Mouse (Mus musculus) ES-Bruce4 (cell line): ENCODE results near the gene Gm4737. TPM values are rescaled to one million over a fixed set of nuclear protein-coding genes. Genes with fewer than 3 reads are reported as not detected.

Experiments
- H3K27ac ChIP-seq: 2 replicates; pipeline ENCODE4 v1.5.1; 2012; ENCODE audit warnings: low read length, inconsistent platforms; ENCODE audit not compliant: insufficient read depth
- H3K27me3 ChIP-seq: 2 replicates; pipeline ENCODE4 v1.6.1; 2012; ENCODE audit warnings: mild to moderate bottlenecking, low read length, inconsistent platforms; ENCODE audit not compliant: control insufficient read depth, poor library complexity, insufficient read depth, severe bottlenecking
- H3K36me3 ChIP-seq: 2 replicates; pipeline ENCODE4 v1.6.1; 2012; ENCODE audit warnings: inconsistent platforms, mild to moderate bottlenecking, low read length, moderate library complexity; ENCODE audit not compliant: control insufficient read depth, poor library complexity, insufficient read depth, severe bottlenecking
- H3K4me1 ChIP-seq: one replicate; pipeline ENCODE4 v1.8.1; 2011; ENCODE audit warnings: low read length; ENCODE audit not compliant: control insufficient read depth, insufficient read depth
- H3K4me3 ChIP-seq: 2 replicates; pipeline ENCODE4 v1.5.1; 2011; ENCODE audit warnings: low read depth, mild to moderate bottlenecking, low read length
- H3K9ac ChIP-seq: 2 replicates; pipeline ENCODE4 v1.6.1; 2012; ENCODE audit warnings: low read depth, mild to moderate bottlenecking, inconsistent platforms; ENCODE audit not compliant: poor library complexity, severe bottlenecking
- H3K9me3 ChIP-seq: replicated peaks from 2 replicates; pipeline ENCODE4 v1.6.1; 2012; ENCODE audit warnings: mild to moderate bottlenecking, low read length, inconsistent platforms; ENCODE audit not compliant: control insufficient read depth, poor library complexity, insufficient read depth, severe bottlenecking
- CTCF ChIP-seq: IDR thresholded peaks from one replicate; pipeline ENCODE4 v1.8.1; 2011; ENCODE audit warnings: low read depth, low read length
- EP300 ChIP-seq: IDR thresholded peaks from 2 replicates; pipeline ENCODE4 v1.6.1; 2011; ENCODE audit warnings: low read depth, low read length; ENCODE audit not compliant: insufficient read depth
- POLR2A ChIP-seq: IDR thresholded peaks from one replicate; pipeline ENCODE4 v1.8.1; 2011; ENCODE audit warnings: low read length; ENCODE audit not compliant: insufficient read depth
- polyA plus RNA-seq: library from polyadenylated mRNA; stranded (reverse); fragments of >200 nt; gene quantifications from 2 replicates; pipeline ENCODE4 v1.2.4, GENCODE M21; 2011; ENCODE audit warnings: low read depth; ENCODE audit not compliant: missing spikeins, insufficient read depth, insufficient read length

Gm4737 gene
- polyA plus RNA-seq, 1 experiment: 152 TPM

DNA sequence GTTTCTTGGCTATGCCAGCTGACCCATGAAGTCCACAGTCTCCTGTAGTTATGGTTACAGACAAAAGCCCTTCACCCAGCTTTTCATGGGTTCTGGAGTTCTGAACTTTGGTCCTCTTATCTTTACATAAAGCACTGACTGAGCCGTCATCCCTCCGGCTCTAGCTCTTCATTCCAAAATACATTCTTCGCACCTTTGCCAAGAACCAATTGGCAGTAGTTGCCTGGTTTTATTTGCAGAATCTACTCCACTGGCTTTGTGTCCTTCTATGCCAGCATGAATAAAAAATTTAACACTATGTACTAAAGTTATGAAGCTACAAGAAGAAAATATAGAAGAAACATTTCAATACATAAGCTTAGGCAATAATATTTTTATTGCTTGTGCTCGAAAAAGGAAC is 10.4 kb upstream of the Gm4737 start:
- Histone ChIP-seq H3K9ac (no peak overlapping the region), H3K9me3 (no peaks in the 10 kb centered on the region), H3K4me1 (no peaks in the 10 kb centered on the region), H3K27me3 (no peaks in the 10 kb centered on the region), H3K36me3 (no peaks in the 10 kb centered on the region), H3K27ac (no peak overlapping the region), H3K4me3 (no peak overlapping the region)
- no peak for TF ChIP-seq POLR2A
- no peak for TF ChIP-seq CTCF
- no peak for TF ChIP-seq EP300

GRCm38 (mm10) chr16:46151141-46151540 is 3.7 kb downstream of the Gm4737 start:
- Histone ChIP-seq H3K9me3 (no peaks in the 10 kb centered on the region), H3K27me3 (no peaks in the 10 kb centered on the region), H3K4me1 (no peaks in the 10 kb centered on the region), H3K4me3 (no peak overlapping the region), H3K27ac (no peak overlapping the region), H3K36me3 (no peaks in the 10 kb centered on the region), H3K9ac (no peak overlapping the region)
- no peak for TF ChIP-seq POLR2A
- TF ChIP-seq EP300: no peak
- TF ChIP-seq CTCF: no peak

DNA sequence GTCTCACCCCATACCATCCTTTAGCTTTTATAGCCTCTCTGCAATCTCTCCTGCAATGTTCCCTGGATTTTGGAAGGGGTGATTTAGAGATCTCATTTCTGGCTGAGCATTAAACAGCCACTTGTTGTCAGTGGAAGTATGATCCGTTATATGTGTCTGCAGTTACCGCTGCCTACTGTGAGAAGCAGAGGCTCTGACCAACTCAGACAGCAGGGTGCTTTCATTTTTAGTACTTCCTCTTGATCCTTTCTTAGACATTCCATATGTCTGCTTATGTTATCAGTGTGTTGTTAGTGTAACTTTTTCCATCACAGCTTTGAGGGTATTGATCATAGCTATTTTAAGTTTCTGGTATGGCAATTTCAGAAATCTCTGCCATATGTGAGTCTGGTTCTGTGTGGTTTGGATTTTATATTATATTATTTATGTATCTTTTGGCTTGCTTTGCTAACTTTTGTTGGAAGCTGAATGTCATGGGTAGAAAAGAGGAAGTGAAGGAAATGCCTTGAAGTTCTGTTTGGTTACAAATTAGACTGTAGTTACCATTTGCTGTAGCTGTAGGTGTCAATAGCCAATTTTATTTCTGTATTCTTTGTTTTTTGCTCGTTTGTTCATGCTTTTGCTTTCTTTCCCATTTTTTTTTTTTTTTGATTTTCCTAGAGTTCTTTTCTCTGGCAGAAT is 6.1 kb downstream of the Gm4737 start:
- H3K9me3 ChIP-seq: no peaks in the 10 kb centered on the region
- no peaks in the 10 kb centered on the region for H3K27me3 ChIP-seq
- TF ChIP-seq EP300 (no peak), CTCF (no peak), POLR2A (no peak)

DNA sequence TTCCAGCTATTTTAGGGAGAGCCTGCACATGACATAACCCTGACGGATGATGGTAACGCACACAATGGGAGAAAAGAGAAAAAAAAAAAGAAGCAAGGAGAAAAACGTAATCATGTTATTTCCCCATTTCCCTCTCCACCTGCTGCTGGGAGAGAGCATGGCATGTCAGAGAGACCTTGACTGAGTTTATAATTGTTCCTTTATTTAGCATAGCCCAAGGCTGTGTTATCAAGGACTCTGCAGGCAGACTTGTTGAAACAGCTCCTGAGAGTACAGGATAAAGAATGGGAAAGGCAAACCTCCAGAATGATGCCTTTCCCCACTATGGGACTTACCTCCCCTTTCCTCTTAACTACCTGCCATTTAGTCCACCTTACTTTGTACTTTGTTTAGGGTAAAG is 7.9 kb downstream of the Gm4737 start:
- Histone ChIP-seq H3K36me3 (no peaks in the 10 kb centered on the region), H3K4me1 (no peaks in the 10 kb centered on the region), H3K9me3 (no peaks in the 10 kb centered on the region), H3K9ac (no peak overlapping the region), H3K27me3 (no peaks in the 10 kb centered on the region), H3K27ac (no peak overlapping the region), H3K4me3 (no peak overlapping the region)
- TF ChIP-seq EP300 (no peak), POLR2A (no peak), CTCF (no peak)

More for the DNA sequence above, 6.1 kb downstream of the Gm4737 start:
- Histone ChIP-seq H3K4me1 (no peaks in the 10 kb centered on the region), H3K27ac (no peak overlapping the region), H3K36me3 (no peaks in the 10 kb centered on the region), H3K9ac (no peak overlapping the region), H3K4me3 (no peak overlapping the region)

DNA sequence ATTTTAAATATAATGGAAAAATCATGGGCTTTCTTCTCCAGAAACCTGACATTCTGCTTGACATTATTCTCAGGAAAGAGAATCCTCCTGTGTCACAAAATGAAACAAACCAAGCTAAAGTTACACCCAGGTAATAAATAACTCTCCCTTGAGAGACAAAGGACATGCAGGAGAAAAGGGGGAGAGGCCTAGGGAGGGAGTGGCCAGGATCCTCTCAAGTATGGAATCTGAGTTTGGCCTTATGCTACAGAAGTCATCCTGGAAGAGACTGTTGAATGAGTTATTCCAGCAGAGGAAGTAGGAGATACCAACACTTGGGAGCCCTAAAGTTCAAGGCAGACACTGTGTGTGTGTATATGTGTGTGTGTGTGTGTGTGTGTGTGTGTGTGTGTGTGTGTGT is 32.6 kb downstream of the Gm4737 start:
- Histone ChIP-seq H3K4me3 (no peak overlapping the region), H3K9ac (no peak overlapping the region), H3K27me3 (no peaks in the 10 kb centered on the region), H3K9me3 (no peaks in the 10 kb centered on the region), H3K27ac (no peak overlapping the region), H3K4me1 (no peaks in the 10 kb centered on the region), H3K36me3 (no peaks in the 10 kb centered on the region)
- TF ChIP-seq CTCF: no peak
- no peak for TF ChIP-seq EP300
- TF ChIP-seq POLR2A: no peak

GRCm38 (mm10) chr16:46121420-46121819 is 33.5 kb downstream of the Gm4737 start:
- Histone ChIP-seq H3K9ac (no peak overlapping the region), H3K36me3 (no peaks in the 10 kb centered on the region), H3K4me1 (no peaks in the 10 kb centered on the region), H3K27ac (no peak overlapping the region), H3K27me3 (no peaks in the 10 kb centered on the region), H3K4me3 (no peak overlapping the region), H3K9me3 (no peaks in the 10 kb centered on the region)
- TF ChIP-seq CTCF (peak; percentile 40), POLR2A (no peak), EP300 (no peak)
